Mouse (Mus musculus) MN1 (cell line): ENCODE results near the gene Tex26.

Experiments used
- DNase-seq: peaks from one replicate; pipeline ENCODE4 v3.0.0-alpha.2; 2016; ENCODE audit warnings: low spot score

The Tex26 gene

DNA sequence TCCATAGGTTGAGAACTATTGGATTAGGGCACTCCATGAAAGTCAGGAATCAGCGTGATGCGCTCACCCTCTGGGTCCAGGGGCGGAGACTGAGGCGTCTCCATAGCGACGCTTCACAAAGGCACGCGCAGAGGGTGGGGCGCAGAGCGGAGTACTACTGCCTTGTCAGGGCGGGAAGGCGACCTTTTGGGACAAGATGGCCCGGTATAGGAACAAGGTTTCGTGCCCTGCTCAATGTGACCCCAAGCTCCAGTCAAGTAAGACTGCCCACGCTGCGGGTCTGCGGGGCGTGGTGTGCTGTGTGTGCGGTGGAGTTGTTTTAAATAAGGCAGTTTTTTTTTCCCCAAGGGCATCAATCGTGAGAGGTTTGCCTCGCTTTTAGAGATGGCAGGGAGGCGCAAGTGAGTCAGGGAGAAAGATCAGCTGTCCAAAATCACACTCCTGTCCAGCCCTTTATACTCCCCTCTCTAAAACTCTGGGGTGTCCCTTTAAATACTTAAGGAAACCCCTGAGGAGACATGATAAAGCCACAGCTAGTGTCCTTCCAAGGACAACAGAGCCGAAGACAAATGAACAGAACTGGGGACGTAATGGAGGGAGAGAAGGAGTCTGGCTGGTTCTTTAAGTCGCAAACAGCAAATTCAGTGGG, at the start of gene Tex26:
Gene Tex26, plus strand, starts transcription at position 130 of the 649 bp plus-strand sequence.
- no peak for DNase-seq

DNA sequence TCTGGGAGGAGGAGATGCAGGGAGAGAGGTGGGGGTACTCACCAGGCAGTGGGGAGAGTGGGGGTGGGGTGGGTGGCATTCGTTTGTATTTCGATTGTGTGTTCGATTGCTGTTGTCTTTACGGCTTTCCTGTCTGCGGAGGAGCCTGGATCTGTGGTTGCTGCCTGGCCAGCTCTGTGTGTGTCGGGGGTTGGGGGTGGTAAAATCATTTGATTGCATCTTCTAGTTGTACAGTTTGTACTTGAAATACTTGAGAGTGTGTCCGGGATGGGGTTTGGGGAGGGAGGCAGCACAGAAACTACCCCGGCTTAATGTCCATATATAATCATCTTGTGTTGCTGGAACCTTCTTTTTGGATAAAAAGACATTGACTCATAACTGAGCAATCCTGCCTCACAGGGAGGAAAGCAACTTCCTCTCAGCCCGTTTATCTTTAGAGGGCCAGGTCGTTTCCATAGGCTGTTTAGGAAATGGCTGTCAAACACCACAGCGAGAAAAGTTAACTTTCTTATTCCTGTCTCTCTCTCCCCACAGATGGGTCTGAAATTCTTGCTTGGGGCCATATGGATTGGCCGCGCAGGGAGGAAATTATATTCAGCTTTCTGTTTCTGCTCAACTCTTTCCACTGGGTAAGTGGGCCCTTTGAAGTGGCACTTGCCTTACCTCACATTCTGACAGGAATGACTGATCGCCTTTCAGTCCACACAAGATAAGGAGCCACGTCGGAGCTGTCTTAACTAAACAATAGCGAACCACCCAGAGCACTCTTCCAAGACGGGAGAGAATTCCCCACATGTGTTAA, 47.7 kb upstream of the Tex26 start:
- DNase-seq = no peak

DNA sequence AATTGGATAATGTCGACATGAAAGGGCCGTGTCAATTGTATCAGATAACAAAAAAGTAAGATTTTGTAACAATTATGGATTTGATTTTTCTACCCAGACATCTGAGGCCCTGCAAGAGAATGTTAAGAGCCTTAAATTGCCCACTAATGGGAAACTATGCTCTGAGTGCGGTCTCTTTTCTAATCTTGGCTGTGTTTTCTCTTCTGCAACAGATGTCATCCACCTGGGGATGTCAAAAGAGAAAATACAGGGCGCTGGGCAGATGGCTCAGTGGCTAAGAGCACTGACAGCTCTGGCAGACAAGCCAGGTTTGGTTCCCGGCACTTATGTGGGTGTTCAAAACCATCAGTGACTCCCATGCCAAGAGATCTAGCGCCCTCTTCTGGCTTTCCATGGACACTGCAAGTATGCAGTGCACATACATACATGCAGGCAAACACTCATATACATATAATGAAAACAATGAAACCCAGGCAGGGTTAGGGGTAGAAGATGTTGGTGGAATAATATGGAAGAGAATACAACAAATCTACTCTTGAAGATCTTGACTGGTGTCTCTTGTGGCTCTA, 47.0 kb upstream of the Tex26 start:
- DNase-seq = no peak

DNA sequence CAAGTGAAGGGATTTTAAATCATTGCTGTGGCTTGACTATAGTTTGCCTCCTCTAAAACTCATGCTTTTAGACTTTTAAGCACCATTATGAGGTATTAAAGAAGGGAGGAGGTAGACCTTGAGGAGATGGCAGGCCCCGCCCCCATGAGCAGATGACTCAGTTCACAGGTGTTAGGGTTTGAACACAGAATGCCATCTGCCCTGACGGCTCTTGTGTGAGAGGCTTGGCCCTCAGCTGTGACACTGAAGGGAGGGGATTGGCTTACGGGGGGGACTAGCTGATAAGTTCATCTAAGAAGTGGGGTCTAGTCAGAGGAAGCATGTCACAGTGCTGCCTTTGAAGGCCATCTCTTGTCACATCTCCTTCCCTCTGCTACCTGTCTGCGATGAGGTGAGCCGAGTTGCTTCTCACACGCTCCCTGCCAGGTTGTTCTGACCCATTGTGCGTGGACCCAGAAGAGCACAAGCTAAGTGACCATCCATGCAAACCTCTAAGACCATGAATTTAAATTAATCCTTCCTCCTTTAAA, 37.9 kb upstream of the Tex26 start:
- DNase-seq = no peak

DNA sequence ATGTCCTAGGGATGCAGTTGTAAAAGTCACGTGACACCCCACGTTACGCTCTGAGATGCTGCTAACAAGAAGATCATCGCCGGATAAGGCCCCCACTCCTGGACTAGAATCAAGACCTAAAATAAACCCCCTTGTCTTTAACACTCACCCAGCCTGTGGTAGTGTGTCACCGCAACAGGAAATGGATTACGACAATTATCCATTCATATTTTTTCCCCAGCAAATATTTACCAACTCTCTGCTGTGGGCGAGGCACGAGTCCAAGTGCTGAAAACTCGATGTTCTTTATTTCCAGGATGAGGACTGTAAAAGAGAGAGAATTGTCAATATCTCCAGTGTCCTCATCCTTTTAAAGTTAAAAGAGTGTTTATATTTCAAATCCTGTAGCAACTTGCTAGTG, 37.4 kb upstream of the Tex26 start:
- DNase-seq = no peak

DNA sequence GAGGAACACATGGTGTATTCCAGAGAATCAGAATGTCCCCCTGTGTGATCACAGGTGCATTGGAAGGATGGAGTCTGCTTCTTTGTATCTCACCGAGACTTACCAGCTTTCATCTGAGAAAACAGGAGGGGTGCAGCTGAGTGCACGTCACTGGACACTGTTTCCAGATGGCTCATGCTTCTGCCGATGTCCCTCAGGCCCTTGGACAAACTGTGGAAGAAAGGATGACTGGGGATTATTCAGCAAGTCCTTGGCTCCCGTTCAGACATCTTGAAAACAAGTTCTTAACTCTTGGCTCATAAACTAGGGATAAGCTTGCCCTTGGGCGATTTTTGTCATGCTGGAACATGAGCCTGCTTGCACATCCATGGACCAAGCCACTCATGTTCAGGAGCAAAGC, 36.1 kb upstream of the Tex26 start:
- DNase-seq = no peak

DNA sequence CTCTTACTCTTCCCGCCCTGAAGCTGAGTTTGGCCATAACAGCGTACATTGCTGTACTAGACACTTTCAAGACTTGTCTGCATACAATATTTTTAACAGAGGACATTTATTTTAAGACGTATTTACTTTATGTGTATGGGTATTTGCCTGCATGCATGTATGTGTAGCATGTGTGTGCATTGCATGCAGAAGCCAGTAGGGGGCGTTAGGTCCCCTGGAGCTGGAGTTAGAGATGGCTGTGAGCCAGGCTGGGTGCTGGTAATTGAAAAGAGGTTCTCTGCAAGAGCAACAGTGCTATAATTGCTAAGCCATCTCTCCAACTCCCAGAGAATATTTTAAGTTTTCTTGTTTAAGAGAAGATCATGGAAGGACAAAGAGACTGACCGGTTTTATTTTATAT, 34.8 kb upstream of the Tex26 start:
- no peak for DNase-seq

DNA sequence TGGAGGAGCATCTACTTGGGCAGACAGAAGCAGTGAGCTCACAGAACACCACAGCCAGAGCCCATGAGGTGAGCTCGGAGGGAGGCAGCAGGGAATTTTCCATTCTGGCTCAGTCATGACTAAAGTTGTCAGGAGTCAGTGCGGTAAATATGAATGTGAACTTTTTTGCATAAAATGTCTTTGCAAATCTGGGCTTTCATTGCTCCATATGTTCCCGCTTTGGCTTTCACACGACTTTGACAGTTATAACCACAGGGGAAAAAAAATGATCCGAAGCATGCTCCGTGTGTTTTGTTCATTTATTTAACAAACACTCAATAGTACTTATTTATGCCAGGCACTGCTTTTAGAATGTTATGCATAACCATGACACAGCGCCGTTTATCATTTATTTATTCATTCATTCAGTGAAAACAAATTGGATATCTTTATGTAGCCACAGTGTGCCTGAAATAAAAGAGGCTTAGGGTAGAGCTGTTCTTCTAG, 32.6 kb upstream of the Tex26 start:
- DNase-seq = no peak

DNA sequence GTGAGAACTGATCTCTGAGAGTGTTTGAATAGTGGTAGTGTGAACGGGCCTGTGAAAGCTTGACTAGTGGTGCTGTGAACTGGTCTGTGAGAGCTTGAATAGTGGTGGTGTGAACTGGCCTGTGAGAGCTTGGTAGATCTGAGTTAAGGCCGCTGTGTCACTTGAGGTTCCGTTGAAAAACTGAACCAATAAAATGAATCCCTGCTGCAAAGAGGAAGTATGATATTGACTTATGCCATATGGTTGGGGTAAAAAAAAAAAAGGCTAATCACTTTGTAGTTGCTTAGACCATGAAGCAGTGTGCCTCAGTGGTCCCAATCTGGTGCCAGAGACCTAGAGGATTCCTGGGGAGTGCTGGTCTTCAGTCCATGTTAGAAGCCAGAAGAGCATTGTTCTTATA, 30.0 kb upstream of the Tex26 start:
- DNase-seq = no peak

DNA sequence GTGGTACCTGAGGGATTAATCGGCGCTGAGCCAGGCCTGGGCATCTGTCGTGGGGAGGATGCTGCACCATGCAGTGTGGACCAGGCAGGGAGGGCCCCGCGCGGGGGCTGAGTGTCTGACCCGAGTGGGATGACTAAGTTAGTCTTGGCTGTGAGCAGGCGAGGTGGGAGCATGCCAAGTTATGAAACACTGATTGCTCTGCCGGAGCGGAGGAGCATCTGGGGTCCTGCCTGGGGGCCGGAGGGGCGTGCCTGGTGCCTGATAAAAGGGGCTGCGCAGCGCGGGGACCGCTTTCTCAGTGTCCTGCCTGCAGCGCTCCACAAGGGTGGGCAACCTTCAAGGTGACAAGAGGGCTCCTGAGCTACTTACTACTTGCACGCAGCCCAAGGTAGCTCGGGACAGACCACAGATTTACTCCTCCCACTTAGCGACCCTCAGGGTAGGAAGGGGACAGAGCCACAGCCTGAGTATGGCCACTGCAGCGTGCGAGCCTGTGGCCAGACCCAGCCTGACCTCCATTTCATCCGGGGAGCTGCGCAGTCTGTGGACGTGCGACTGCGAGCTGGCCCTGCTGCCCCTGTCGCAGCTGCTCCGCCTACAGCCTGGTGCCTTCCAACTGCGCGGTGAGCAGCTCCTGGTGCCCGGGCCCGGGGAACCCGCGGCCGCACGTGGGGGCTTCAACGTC, 27.8 kb upstream of the Tex26 start, which contains the start of gene Medag:
Gene Medag, plus strand, starts transcription at position 241 of the 685 bp plus-strand sequence.
- DNase-seq = no peak

DNA sequence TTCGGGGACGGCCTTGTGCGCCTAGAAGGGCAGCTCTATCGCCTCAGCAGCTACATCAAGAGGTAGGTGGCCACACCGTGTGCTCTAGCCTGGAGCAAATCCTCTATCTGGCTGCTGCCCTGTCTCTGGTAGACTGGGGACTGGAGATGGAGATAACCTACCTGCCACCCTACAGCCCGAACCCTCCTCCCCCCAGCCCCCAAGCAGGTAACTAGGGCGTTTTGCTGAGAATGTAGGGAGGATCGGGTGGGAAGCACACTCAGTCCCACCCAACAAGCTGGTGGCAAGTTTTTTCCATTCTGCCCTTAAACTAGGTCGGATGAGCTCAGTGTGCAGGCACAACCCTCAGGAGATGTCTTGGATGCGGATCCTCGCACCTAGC, 27.3 kb upstream of the Tex26 start:
- no peak for DNase-seq

DNA sequence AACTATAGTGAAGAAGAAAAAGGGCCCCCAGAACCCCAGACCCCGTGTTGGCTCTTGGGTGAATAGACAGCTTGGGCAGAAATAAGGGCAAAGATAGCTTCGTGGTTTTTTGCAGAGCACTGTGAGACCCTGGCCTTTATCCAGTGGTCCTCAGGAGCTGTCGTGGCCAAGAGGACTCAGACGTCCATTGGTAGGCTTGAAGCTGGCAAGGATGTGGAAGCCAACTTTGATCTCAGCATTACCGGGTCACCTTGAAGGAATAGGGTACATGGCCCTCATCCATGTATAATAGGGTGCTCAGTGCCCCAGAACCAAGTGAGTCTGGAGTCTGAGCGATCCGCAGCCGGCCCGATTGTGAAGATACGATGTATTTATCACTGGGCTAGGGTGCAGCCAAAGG, 26.8 kb upstream of the Tex26 start:
- no peak for DNase-seq

DNA sequence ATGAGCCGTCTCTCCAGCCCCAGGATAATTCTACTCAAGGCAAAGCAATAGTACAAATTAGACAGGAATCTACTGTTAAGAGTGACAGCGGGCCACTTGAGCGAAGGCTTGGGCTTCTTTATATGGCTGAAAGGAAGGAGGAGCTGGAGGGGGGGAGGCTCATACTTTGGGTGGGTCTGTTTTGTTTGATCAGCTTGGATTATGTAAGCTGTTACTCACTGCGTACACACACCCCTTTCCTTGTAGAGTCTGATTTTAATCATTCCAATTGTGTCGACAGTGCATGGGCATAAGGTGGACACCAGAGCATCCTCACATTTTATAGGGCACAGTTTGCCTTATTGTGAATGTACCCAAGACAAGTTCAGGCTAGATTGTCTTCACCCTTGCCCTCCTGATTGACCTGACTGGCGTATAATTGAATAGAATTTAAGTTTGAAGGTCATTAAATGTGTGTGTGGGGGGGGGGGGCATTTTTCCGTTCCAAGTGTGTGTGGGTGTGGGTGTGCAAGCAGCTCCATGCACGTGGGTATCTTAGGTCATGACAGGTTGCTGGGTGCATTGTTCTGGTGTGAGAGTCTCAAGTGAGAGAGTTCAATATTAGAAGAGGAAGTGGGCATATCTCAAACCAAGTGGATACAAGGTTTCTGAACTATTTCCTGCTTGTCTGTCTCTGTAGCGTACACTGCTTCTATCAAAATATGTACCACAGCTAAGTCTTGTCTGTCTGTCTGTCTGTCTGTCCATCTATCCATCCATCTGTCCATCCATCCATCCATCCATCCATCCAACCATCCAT, 24.9 kb upstream of the Tex26 start:
- DNase-seq = no peak

DNA sequence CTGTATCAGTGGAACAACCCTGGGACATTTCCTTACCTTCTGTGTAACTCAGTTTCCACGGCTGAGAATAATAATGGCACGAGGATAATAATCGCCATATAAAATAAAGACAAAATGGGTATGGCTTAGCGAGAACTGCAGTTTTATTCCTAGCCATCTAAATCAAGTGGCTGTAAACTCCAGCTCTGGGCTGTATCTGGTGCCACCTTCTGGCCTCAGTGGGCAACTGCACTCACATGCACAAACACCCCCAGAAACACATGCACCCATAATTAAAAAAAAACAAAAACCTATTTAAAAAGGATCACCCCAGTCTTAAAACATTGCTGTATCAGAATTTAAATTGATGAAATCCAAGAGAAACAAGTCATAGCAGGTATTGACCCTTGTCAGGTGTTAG, 22.1 kb upstream of the Tex26 start:
- DNase-seq = no peak

DNA sequence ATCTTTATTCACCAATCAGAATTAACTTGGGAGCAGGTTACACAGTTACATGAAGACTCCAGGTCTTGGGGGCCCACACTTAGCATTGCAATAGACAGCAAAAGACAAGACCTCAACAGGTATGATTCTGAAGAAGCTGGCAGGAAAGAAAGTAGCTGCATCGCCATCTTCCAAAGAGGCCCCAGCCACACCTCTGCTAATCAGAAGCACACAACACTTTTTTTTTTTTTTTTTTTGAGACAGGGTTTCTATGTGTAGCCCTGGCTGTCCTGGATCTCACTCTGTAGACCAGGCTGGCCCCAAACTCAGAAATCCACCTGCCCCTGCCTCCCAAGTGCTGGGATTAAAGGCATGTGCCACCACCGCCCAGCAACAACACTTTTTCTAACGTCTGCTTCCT, 12.9 kb upstream of the Tex26 start:
- no peak for DNase-seq

DNA sequence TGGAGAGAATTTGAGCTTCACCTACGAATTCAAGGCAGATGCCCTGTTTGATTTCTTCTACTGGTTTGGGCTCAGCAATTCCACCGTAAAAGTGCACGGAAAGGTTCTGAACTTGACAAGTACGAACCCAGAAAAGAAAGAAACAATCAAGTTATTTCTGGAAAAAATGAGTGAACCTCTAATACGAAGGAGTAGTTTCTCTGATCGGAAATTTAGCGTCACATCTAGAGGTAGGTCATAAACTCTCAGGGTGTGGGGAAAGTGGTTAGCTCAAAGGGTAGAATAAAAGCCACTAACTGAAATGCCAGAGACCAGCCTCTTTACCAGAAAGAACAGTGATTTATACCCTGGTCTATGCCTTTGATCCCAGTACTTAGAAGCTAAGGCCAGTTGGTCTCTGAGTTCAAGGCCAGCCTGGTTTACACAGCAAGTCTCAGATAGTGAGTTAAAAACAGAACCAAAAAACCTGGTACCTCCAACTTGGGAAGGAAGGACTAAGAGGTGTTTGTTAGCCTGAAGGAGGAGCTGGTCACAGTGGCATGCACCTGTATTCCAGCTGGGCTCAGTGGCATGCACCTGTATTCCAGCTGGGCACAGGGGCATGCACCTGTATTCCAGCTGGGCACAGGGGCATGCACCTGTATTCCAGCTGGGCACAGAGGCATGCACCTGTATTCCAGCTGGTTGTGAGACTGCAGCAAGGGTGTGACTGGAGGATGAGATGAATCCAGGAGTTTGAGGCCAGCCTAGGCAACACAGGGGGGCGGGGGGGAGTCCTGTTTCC, 12.0 kb upstream of the Tex26 start:
- DNase-seq = no peak

DNA sequence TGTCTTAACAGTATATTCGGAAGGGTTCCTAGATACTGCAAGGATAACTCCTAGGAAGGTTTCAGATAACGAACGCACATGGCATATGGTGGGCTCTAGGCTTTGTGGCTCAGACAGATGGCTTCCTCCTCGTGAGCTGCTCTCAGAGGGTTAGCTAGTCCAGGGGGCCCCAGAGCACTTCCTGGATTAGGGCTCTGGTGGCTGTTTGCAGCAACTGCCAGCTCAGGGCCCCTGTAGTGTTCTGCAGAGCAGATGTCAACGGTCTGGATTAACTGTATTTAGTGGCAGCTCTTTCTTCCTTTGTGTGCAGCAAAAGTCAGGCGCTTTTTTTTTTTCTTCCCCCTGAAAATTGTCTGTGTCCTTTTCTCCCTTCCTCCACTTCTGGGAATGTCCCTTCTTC, 11.1 kb upstream of the Tex26 start:
- DNase-seq = no peak

DNA sequence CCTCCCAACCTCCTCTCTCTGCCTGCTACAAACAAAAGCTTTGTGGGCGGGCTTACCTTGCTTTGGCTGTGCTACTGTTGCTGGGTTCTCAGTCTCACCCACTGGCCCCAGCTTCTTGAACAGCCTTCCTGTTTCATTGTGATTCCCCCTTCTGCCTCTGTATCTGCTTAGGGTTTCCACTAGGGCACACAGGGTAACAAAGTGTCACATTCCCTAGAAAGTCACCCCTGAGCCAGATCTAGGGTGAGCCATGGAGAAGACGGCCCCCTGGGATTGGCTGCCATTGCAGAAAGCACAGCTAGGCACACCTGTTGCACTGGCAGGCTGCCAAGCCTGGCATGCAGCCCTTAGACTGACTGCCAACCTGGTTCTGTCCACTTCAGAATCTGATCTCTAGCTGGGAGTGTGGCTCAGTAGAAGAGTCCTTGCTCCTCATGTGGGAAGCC, 10.6 kb upstream of the Tex26 start:
- no peak for DNase-seq

DNA sequence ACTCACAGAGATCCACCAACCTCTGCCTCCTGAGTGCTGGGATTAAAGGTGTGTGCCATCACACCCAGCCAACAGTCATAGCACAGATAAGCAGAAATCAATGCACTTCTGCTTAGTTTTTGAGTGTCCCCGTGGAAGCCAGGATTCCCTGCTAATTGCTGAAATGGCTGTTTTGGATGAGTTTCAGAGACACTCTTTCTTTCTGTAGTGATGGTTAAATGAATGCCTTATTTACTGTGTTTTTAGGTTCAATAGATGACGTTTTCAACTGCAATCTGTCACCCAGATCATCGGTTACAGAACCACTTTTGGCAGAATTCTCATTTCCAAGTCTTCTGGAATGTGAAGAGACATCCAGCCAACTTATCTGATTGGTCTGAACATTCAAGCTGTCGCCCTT, 9.9 kb upstream of the Tex26 start:
- no peak for DNase-seq

DNA sequence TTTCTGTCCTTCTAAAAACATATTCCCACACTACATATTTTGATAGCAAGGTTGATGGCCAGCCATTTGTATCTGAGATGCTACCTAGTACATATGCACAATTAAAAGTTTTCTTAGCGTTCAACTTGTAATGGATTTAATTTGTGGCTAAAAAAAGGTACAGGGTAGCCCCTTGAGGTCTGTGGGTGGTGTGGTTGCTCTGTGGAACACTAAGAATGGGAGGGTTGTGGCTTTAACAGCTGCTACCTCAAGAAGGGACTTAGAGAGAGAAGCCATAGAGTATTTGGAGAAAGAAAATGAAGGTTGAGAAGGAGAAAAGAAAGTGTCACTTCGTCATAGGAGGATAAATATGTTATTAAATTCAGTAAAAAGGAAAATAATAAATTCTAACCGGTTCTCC, 8.5 kb upstream of the Tex26 start:
- no peak for DNase-seq

DNA sequence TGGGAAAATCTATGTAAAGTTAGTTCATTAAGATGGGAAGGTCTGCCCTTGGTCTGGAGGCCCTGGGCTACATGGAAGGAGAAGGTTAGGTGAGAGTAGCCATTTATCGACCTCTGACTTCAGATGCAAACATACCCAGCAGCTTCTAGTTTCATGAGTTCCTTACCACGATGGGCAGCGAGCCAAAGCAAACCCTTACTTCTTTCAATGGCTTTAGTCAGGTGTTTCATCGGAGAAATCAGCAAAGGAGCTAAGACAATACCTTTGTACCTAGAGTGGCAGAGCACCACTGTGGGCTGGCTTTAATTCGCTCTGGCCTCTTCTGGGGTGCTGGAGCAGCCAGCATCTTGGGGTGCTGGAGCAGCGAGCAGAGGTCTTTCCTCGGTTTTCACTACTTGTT, 5.8 kb upstream of the Tex26 start:
- no peak for DNase-seq
